Mouse (Mus musculus): ENCODE results near the gene Nbea. TPM values are rescaled to one million over a fixed set of nuclear protein-coding genes. Genes with fewer than 3 reads are reported as not detected.

Nbea gene
- 49.5 and 55.4 TPM in 2 replicates for polyA plus RNA-seq (2015; fragmentation: Nextera tagmentation; extraction: Ambion mirVana)

- 1% methylated on average over 115 of the region's 131 CpGs for WGBS
- H3K4me3 ChIP-seq (replicated peaks): peak within 1 kb of the TSS; percentile 76
- peak within 1 kb of the TSS; percentile 89 for H3K4me2 ChIP-seq
- H3K9ac ChIP-seq (replicated peaks): peak within 1 kb of the TSS; percentile 93
- H3K36me3 ChIP-seq: no peaks in the 10 kb centered on the region
- no peaks in the 10 kb centered on the region for H3K27me3 ChIP-seq (replicated peaks)
- peaks cover 10% of the 10 kb centered on the region for H3K4me1 ChIP-seq
- H3K27ac ChIP-seq (replicated peaks): peak within 1 kb of the TSS; percentile 97
- peak; percentile 87 for ATAC-seq (ENCODE audit: low FRiP score)
- no peaks in the 10 kb centered on the region for H3K9me3 ChIP-seq (replicated peaks)
Observed at GRCm38 (mm10) chr3:56183159-56184133, at the start of gene Nbea. Gene Nbea (minus strand): TSS chr3:56183701.

DNA sequence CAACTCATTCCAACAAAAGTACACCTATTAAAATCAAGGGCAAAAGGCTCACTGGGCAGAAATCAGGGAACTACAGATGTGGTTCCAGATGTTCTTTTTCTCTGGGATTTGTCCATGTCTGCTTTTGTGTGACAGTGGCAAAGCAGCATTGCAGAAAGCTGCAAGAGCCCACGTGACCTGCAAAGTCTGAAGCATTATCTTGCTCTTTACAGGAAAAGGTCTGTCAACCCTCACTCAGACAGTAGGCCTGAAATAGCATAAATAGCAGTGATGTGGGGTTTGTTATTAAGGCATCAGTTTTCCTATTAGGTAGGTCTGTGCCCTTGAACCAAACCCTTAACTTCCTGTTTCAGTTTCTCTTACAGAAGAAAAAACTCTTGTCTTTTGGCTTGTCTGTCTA, 45.8 kb upstream of the Nbea start:
- Histone ChIP-seq H3K27ac (replicated peaks) (no peak overlapping the region), H3K9me3 (replicated peaks) (no peaks in the 10 kb centered on the region), H3K4me3 (replicated peaks) (no peak overlapping the region), H3K9ac (replicated peaks) (no peak overlapping the region), H3K36me3 (no peaks in the 10 kb centered on the region), H3K27me3 (replicated peaks) (no peaks in the 10 kb centered on the region), H3K4me1 (no peaks in the 10 kb centered on the region), H3K4me2 (no peak overlapping the region)
- ATAC-seq (ENCODE audit: low FRiP score): no peak
- WGBS: 66% methylated on average over 1 of the region's 1 CpGs

DNA sequence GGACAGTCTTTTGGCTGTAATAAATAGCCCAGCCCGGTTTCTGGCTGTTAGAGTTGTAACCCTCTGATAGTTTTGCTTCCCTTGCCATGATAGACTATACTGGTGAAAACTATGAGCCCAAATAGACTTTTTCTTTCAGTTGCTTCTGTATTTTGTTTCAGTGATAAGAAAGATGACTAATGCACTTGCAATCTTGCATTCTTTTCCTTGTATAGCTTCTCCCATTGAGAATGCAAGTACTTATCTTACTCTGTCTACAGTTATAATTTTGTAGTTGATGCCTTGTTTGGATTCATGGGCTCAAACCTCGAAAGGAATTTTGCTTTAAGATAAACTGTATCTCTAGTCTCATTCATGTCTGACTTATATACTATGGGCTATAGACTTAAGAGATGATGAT, 32.5 kb upstream of the Nbea start:
- 75% methylated on average over 2 of the region's 2 CpGs for WGBS
- H3K36me3 ChIP-seq: no peaks in the 10 kb centered on the region

GRCm38 (mm10) chr3:56203968-56204367, 20.5 kb upstream of the Nbea start:
- H3K27me3 ChIP-seq (replicated peaks): no peaks in the 10 kb centered on the region
- no peak for ATAC-seq (ENCODE audit: low FRiP score)
- H3K27ac ChIP-seq (replicated peaks): no peak overlapping the region
- H3K9me3 ChIP-seq (replicated peaks): no peaks in the 10 kb centered on the region
- no peaks in the 10 kb centered on the region for H3K4me1 ChIP-seq
- H3K4me3 ChIP-seq (replicated peaks): no peak overlapping the region
- 84% methylated on average over 6 of the region's 6 CpGs for WGBS
- no peaks in the 10 kb centered on the region for H3K36me3 ChIP-seq
- H3K4me2 ChIP-seq: no peak overlapping the region
- no peak overlapping the region for H3K9ac ChIP-seq (replicated peaks)

More for the DNA sequence above, 32.5 kb upstream of the Nbea start:
- no peak overlapping the region for H3K9ac ChIP-seq (replicated peaks)
- no peaks in the 10 kb centered on the region for H3K9me3 ChIP-seq (replicated peaks)
- H3K4me2 ChIP-seq: no peak overlapping the region
- H3K4me3 ChIP-seq (replicated peaks): no peak overlapping the region
- no peak for ATAC-seq (ENCODE audit: low FRiP score)
- H3K4me1 ChIP-seq: no peaks in the 10 kb centered on the region
- H3K27ac ChIP-seq (replicated peaks): no peak overlapping the region
- no peaks in the 10 kb centered on the region for H3K27me3 ChIP-seq (replicated peaks)

- H3K36me3 ChIP-seq: no peaks in the 10 kb centered on the region
- no peak overlapping the region for H3K27ac ChIP-seq (replicated peaks)
- H3K4me3 ChIP-seq (replicated peaks): no peak overlapping the region
- H3K4me1 ChIP-seq: peaks cover 5% of the 10 kb centered on the region
- no peak overlapping the region for H3K9ac ChIP-seq (replicated peaks)
- no peaks in the 10 kb centered on the region for H3K9me3 ChIP-seq (replicated peaks)
- WGBS: 91% methylated on average over 1 of the region's 1 CpGs
- no peaks in the 10 kb centered on the region for H3K27me3 ChIP-seq (replicated peaks)
- no peak for ATAC-seq (ENCODE audit: low FRiP score)
- H3K4me2 ChIP-seq: no peak overlapping the region
Observed at GRCm38 (mm10) chr3:56188238-56188637, 4.7 kb upstream of the Nbea start.

DNA sequence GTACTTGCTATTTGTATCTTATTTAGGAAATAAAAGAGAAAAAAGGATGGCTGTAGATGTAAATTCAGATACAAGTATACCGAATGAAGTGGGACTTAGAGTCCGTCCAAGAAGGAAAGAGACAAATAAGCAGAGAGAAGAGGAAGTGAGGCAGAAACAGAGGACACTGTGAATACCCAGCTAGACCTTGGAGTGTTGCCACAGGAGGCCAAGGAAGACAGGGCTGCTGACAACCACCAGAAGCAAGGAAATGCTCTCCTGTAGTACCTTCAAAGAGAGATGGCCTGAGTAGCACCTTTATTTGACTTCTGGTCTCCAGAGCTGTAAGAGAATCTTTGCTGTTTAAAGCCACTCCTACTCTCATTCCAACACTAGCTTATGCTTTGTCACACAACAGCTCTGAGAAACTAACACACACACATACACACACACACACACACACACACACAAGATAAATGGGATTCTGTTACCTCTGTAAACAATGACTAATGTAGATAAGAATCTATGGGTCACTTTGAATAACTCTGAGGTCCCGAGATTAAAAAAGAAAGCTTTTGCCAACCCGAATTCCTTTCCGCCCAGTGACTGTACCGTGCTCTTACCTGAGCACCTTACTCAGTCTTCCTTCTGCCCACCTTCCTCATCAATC, 3.8 kb upstream of the Nbea start:
- Histone ChIP-seq H3K27ac (replicated peaks) (no peak overlapping the region), H3K9me3 (replicated peaks) (no peaks in the 10 kb centered on the region), H3K9ac (replicated peaks) (no peak overlapping the region), H3K4me2 (no peak overlapping the region), H3K27me3 (replicated peaks) (no peaks in the 10 kb centered on the region), H3K36me3 (no peaks in the 10 kb centered on the region), H3K4me1 (peaks cover 5% of the 10 kb centered on the region), H3K4me3 (replicated peaks) (no peak overlapping the region)
- WGBS: 78% methylated on average over 6 of the region's 6 CpGs
- ATAC-seq (ENCODE audit: low FRiP score): no peak

DNA sequence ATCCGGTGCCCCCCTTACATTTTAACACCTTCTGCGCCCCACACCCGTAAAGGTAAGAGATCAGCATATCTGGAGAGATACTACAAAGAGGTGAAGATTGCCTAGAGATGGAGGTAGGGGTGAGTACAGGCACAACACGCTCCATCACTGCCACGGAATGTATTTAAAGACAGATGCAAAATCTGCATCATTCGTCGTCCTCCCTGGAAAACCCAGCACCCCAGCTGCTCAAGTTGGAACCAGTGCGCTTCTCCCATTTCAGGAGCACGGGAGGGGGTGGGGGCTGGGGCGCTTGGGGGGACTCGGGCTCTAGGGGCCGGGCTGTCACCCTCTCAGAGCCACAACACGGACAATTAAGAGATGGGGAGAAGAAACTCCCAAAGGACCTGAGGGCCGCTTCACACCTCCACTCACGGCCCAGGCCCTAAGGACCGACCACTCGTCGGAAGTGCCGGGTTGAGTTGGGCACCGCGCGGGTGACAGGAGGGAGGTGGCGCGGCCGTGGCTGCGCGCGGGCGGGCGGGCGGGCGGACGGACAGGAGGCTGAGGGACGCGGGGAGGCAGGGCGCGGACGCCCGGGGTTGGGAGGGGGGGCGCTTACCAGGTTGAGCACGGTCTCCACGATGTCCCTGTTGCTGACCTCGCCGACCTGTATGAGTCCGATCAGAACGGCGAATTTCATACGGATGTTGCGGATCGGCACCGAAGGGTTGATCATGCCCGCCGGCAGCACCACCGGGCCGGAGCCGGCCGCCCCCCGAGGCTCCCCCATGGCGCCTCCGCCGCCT, 936 bp downstream of the Nbea start:
- WGBS: under 1% methylated on average over 49 of the region's 61 CpGs
- Histone ChIP-seq H3K4me3 (replicated peaks) (peak overlapping the region; percentile 76), H3K9me3 (replicated peaks) (no peaks in the 10 kb centered on the region), H3K9ac (replicated peaks) (peak overlapping the region; percentile 93), H3K4me1 (peaks cover 10% of the 10 kb centered on the region), H3K27me3 (replicated peaks) (no peaks in the 10 kb centered on the region), H3K36me3 (no peaks in the 10 kb centered on the region), H3K4me2 (peak overlapping the region; percentile 89), H3K27ac (replicated peaks) (peak overlapping the region; percentile 97)
- ATAC-seq (ENCODE audit: low FRiP score): peak; percentile 65

DNA sequence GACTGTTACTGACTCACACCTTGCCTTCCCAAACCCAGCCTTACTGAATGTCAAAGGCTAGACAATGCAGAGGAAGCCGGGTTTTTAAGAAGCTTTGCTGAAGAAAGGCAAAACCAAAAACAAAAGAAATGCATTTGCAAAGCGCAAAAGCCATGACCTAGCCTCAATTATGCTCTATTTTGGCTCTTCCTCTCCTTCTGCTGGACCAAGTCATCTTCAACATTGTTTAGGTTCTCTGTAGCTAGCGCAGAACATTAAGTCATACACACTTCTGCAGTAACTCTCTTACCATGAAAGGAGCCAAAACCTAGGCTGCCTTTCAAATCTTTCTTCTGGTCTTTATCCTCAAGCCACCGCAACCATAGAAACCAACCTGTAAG, 1.5 kb downstream of the Nbea start:
- Histone ChIP-seq H3K9me3 (replicated peaks) (no peaks in the 10 kb centered on the region), H3K27me3 (replicated peaks) (no peaks in the 10 kb centered on the region), H3K9ac (replicated peaks) (peak overlapping the region; percentile 93), H3K4me3 (replicated peaks) (peak overlapping the region; percentile 76), H3K4me1 (peaks cover 10% of the 10 kb centered on the region), H3K27ac (replicated peaks) (peak overlapping the region; percentile 97), H3K4me2 (peak overlapping the region; percentile 89), H3K36me3 (no peaks in the 10 kb centered on the region)
- no peak for ATAC-seq (ENCODE audit: low FRiP score)
- 4% methylated on average over 4 of the region's 4 CpGs for whole genome bisulfite sequencing

- Histone ChIP-seq H3K4me2 (peak overlapping the region; percentile 89), H3K4me1 (peaks cover 10% of the 10 kb centered on the region), H3K4me3 (replicated peaks) (peak overlapping the region; percentile 76), H3K27me3 (replicated peaks) (no peaks in the 10 kb centered on the region), H3K9me3 (replicated peaks) (no peaks in the 10 kb centered on the region), H3K27ac (replicated peaks) (no peak overlapping the region), H3K36me3 (no peaks in the 10 kb centered on the region), H3K9ac (replicated peaks) (0 out of 2 replicates have a peak overlapping the region, but pooled peaks have one; percentile 17)
- WGBS: 23% methylated on average over 3 of the region's 3 CpGs
- ATAC-seq (ENCODE audit: low FRiP score): no peak
Observed at GRCm38 (mm10) chr3:56181025-56181424, 2.5 kb downstream of the Nbea start.

- Histone ChIP-seq H3K36me3 (no peaks in the 10 kb centered on the region), H3K9ac (replicated peaks) (no peak overlapping the region), H3K9me3 (replicated peaks) (no peaks in the 10 kb centered on the region), H3K27me3 (replicated peaks) (no peaks in the 10 kb centered on the region), H3K4me3 (replicated peaks) (no peak overlapping the region), H3K27ac (replicated peaks) (no peak overlapping the region), H3K4me2 (no peak overlapping the region), H3K4me1 (peaks cover 4% of the 10 kb centered on the region; the same call in 1 of the 2 replicates)
- ATAC-seq (ENCODE audit: low FRiP score): 0 out of 2 replicates have a peak, but pooled peaks have one; percentile 55
- WGBS: 96% methylated on average over 2 of the region's 2 CpGs
Observed at GRCm38 (mm10) chr3:56157864-56158263, 25.6 kb downstream of the Nbea start.

- no peaks in the 10 kb centered on the region for H3K4me1 ChIP-seq
- H3K27ac ChIP-seq (replicated peaks): no peak overlapping the region
- H3K9ac ChIP-seq (replicated peaks): no peak overlapping the region
- H3K27me3 ChIP-seq (replicated peaks): no peaks in the 10 kb centered on the region
- 0 out of 2 replicates have a peak, but pooled peaks cover 5% of the 10 kb centered on the region for H3K36me3 ChIP-seq
- H3K4me3 ChIP-seq (replicated peaks): no peak overlapping the region
- no peak overlapping the region for H3K4me2 ChIP-seq
- ATAC-seq (ENCODE audit: low FRiP score): no peak
- H3K9me3 ChIP-seq (replicated peaks): peaks cover 6% of the 10 kb centered on the region; the same call in 1 of the 2 replicates
- 88% methylated on average over 3 of the region's 3 CpGs for WGBS
Observed at GRCm38 (mm10) chr3:56126674-56127073, 56.8 kb downstream of the Nbea start.

Measured in neural tube, embryonic 15.5 days (tissue).